Mouse (Mus musculus) left cerebral cortex, postnatal 4 days (tissue): ENCODE results near the gene Det1. TPM values are rescaled to one million over a fixed set of nuclear protein-coding genes. Genes with fewer than 3 reads are reported as not detected.
A peak's percentile ranks its signal among the peaks of the same experiment; 100 is the strongest.

ENCODE experiments used
- DNase-seq: peaks from one replicate; pipeline ENCODE4 v3.0.0-alpha.2; 2022
- intact Hi-C: fragments of 180-260 bp; cut with DNase I; formaldehyde crosslinking; loops from one replicate; pipeline ENCODE4 v1.15.1; 2025
- microRNA-seq: library from miRNA; unstranded; fragments of <30 nt; microRNA quantifications from one replicate; pipeline ENCODE4 v1.2.0, GENCODE M21; 2022
- total RNA-seq, 2 experiments: library from RNA; stranded (reverse); gene quantifications; 2 replicates each; pipeline ENCODE4 v1.2.3; 2021

Gene Det1
- total RNA-seq, 2 experiments from 2014 or later = 8.2 to 8.4 TPM

- intact Hi-C loops = loop anchor here (5.0 kb wide), 1 partner anchor 434 kb away; no protein-coding TSS in a partner anchor
Measured at GRCm38 (mm10) chr7:78787793-78788380, 59.2 kb downstream of the Det1 start.

GRCm38 (mm10) chr7:78785906-78786305, 61.2 kb downstream of the Det1 start:
- no peak for DNase-seq
- intact Hi-C loops = loop anchor here (5.0 kb wide), 1 partner anchor 436 kb away; no protein-coding TSS in a partner anchor

More at GRCm38 (mm10) chr7:78787793-78788380, 59.2 kb downstream of the Det1 start:
- no peak for DNase-seq

- DNase-seq = peak; percentile 92
- intact Hi-C loops = no loop called here
Measured at GRCm38 (mm10) chr7:78782639-78783581, 64.2 kb downstream of the Det1 start, which contains the start of the genes Mrps11 and Mrpl46. TSS of gene Mrps11 (plus strand) at chr7:78783119. TSS of gene Mrpl46 (minus strand) at chr7:78783531.

- intact Hi-C loops = no loop called here
- DNase-seq = no peak
Measured at GRCm38 (mm10) chr7:78778741-78779140, 68.3 kb downstream of the Det1 start.

Small RNAs within 50 kb of the gene (microRNA-seq; reads per million reads assigned to microRNA genes)
- gene Mir7-2 = 325 reads per million, percentile 64 among the genes with 10 or more reads in this experiment

Other genes with a start within 250 kb of the Det1 start
- 100 to 1,000 TPM; 130 to 143 TPM for gene Ntrk3, start 109.3 kb downstream of the Det1 start, total RNA-seq
- gene Mrps11, start 64.1 kb downstream of the Det1 start, total RNA-seq = 10 to 100 TPM; 37.5 to 40.2 TPM
- gene Mrpl46, start 63.7 kb downstream of the Det1 start, total RNA-seq = 10 to 100 TPM; 23.2 to 24.6 TPM
- 10 to 100 TPM; 42.3 to 51.3 TPM for gene Aen, start 48.6 kb upstream of the Det1 start, total RNA-seq
- gene Isg20, start 66.2 kb upstream of the Det1 start, total RNA-seq = under 1 TPM in 1 of 2 experiments, not detected in 1; 0.74 TPM
- gene Acan, start 206.2 kb upstream of the Det1 start, total RNA-seq = 1 to 10 TPM; 2.2 to 2.5 TPM